Mouse (Mus musculus): Measurements from ENCODE around the gene Trim11. TPM values are rescaled to one million over a fixed set of nuclear protein-coding genes. Genes with fewer than 3 reads are reported as not detected.

Trim11 gene
- total RNA-seq, 1 experiment = 29.6 TPM

DNA sequence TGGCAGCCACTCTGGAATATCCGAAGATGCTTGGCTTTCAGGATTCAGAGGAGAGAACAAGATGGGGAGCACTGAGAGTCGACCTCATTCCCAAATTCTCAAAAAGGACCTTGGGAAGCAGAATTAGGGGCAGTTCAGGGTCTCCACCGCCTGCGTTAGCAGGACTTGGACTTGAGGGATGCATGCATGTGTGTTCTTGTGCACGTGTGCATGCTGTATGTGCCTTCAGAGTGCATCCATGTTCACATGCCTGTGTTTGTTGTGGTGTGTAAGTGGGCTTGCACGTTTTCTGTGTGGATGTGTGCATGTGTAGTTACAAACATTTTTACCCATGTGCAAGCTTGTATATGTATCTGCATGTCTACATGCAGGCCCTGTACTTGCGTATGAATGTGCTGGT is 13.7 kb upstream of the Trim11 start:
- DNase-seq (ENCODE audit: low read depth, low spot score) = no peak
- peaks cover 0 to 13% of the 10 kb centered on the region in 2 experiments; a peak in 2 of 4 replicates for H3K4me1 ChIP-seq (ENCODE audit: control insufficient read depth in 2 of 2, insufficient read depth in 2 of 2, low read length in 2 of 2, poor library complexity in 1 of 2)
- no peaks in the 10 kb centered on the region for H3K9me3 ChIP-seq (ENCODE audit: control insufficient read depth, insufficient read depth, low read depth, low read length)
- in situ Hi-C loops (cut with MboI; ENCODE audit: low sequenced_read_pairs in 2 of 2, unreplicated experiment in 2 of 2) = no loop called here
- H3K9ac ChIP-seq (ENCODE audit: insufficient read depth, low read depth, low read length, poor library complexity, severe bottlenecking) = no peak overlapping the region
- no peak overlapping the region for H3K27ac ChIP-seq (ENCODE audit: insufficient read depth, low read depth, low read length, poor library complexity, severe bottlenecking)
- TF ChIP-seq CHD2 (IDR thresholded peaks at IDR 0.05; ENCODE audit: low read depth, low read length) (no peak), HCFC1 (IDR thresholded peaks at IDR 0.05; ENCODE audit: borderline replicate concordance, insufficient read depth, low read length) (no peak)
- no peak overlapping the region for H3K4me3 ChIP-seq (ENCODE audit: insufficient read depth in 1 of 2, low read depth in 1 of 2, low read length in 2 of 2, poor library complexity in 1 of 2, severe bottlenecking in 1 of 2)
- H3K36me3 ChIP-seq (ENCODE audit: control insufficient read depth, insufficient read depth, low read length, poor library complexity, severe bottlenecking) = no peaks in the 10 kb centered on the region

DNA sequence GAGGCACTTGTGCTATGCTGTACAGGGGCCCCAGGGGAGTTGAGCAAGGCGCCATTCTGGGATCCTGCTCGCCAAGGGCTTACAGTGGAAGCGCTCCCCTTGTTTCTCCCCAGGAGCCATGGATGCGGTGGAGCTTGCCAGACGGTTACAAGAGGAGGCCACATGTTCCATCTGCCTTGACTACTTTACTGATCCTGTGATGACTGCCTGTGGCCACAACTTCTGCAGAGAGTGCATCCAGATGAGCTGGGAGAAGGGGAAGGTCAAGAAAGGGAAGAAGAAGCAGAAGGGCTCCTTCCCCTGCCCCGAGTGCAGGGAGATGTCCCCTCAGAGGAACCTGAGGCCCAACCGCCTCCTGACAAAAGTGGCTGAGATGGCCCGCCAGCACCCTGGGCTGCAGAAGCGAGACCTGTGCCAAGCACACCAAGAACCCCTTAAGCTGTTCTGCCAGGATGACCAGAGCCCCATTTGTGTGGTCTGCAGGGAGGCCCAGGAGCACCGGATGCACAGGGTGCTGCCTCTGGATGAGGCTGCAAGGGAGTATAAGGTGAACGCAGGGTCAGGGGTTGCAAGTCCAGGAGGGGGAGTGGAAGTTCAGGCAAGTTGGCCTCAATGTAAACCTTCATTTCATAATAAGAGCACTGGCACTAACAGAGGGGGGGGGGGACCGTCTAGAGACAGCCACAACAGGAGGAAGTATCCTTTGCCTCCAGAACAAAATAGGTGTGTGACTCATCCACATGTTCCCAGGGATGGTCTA is 12.7 kb upstream of the Trim11 start:
- Histone ChIP-seq H3K9ac (ENCODE audit: insufficient read depth, low read depth, low read length, poor library complexity, severe bottlenecking) (no peak overlapping the region), H3K4me1 (ENCODE audit: control insufficient read depth in 2 of 2, insufficient read depth in 2 of 2, low read length in 2 of 2, poor library complexity in 1 of 2) (peaks cover 0 to 15% of the 10 kb centered on the region in 2 experiments; a peak in 2 of 4 replicates), H3K9me3 (ENCODE audit: control insufficient read depth, insufficient read depth, low read depth, low read length) (no peaks in the 10 kb centered on the region), H3K27ac (ENCODE audit: insufficient read depth, low read depth, low read length, poor library complexity, severe bottlenecking) (no peak overlapping the region), H3K36me3 (ENCODE audit: control insufficient read depth, insufficient read depth, low read length, poor library complexity, severe bottlenecking) (no peaks in the 10 kb centered on the region), H3K4me3 (ENCODE audit: insufficient read depth in 1 of 2, low read depth in 1 of 2, low read length in 2 of 2, poor library complexity in 1 of 2, severe bottlenecking in 1 of 2) (peak overlapping the region in 1 of 2 experiments; percentile 50; a peak in 1 of 4 replicates)
- in situ Hi-C loops (cut with MboI; ENCODE audit: low sequenced_read_pairs in 2 of 2, unreplicated experiment in 2 of 2) = no loop called here
- DNase-seq (ENCODE audit: low read depth, low spot score) = no peak
- TF ChIP-seq HCFC1 (IDR thresholded peaks at IDR 0.05; ENCODE audit: borderline replicate concordance, insufficient read depth, low read length) (0 out of 2 replicates have a peak, but pooled peaks have one; percentile 21), ZC3H11A (IDR thresholded peaks at IDR 0.05; ENCODE audit: borderline replicate concordance, low read depth, low read length) (peak; percentile 24; the same call in 1 of the 2 replicates), MAFK (IDR thresholded peaks at IDR 0.05; ENCODE audit: insufficient read depth, low read depth, low read length) (no peak), ZNF384 (IDR thresholded peaks at IDR 0.05; ENCODE audit: low read depth, low read length) (no peak), CHD2 (IDR thresholded peaks at IDR 0.05; ENCODE audit: low read depth, low read length) (no peak)

DNA sequence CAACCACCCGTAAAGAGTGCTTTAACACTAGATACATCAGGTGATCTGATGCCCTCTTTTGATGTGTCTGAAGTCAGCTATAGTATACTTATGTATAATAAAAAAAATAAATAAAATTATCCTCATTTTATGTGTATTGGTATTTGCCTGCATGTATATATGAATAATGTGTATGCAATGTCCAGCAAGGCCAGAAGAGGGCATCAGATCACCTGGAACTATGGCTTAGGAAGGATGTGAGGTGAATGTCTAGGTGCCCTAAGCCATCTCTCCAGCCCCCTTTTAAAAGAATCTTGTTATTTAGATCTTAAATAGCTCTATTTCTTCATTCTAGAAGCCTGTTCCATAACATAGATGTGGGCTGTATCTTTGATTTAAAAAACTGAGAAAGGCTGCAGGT is 10.5 kb upstream of the Trim11 start:
- TF ChIP-seq CHD2 (IDR thresholded peaks at IDR 0.05; ENCODE audit: low read depth, low read length) (no peak), HCFC1 (IDR thresholded peaks at IDR 0.05; ENCODE audit: borderline replicate concordance, insufficient read depth, low read length) (no peak), MAFK (IDR thresholded peaks at IDR 0.05; ENCODE audit: insufficient read depth, low read depth, low read length) (no peak), ZC3H11A (IDR thresholded peaks at IDR 0.05; ENCODE audit: borderline replicate concordance, low read depth, low read length) (no peak), ZNF384 (IDR thresholded peaks at IDR 0.05; ENCODE audit: low read depth, low read length) (no peak)
- H3K27ac ChIP-seq (ENCODE audit: insufficient read depth, low read depth, low read length, poor library complexity, severe bottlenecking) = no peak overlapping the region
- H3K9ac ChIP-seq (ENCODE audit: insufficient read depth, low read depth, low read length, poor library complexity, severe bottlenecking) = no peak overlapping the region
- no peak overlapping the region for H3K4me3 ChIP-seq (ENCODE audit: insufficient read depth in 1 of 2, low read depth in 1 of 2, low read length in 2 of 2, poor library complexity in 1 of 2, severe bottlenecking in 1 of 2)
- peaks cover 2 to 24% of the 10 kb centered on the region in 2 experiments; a peak in 2 of 4 replicates for H3K4me1 ChIP-seq (ENCODE audit: control insufficient read depth in 2 of 2, insufficient read depth in 2 of 2, low read length in 2 of 2, poor library complexity in 1 of 2)
- H3K9me3 ChIP-seq (ENCODE audit: control insufficient read depth, insufficient read depth, low read depth, low read length) = no peaks in the 10 kb centered on the region
- no peaks in the 10 kb centered on the region for H3K36me3 ChIP-seq (ENCODE audit: control insufficient read depth, insufficient read depth, low read length, poor library complexity, severe bottlenecking)
- in situ Hi-C loops (cut with MboI; ENCODE audit: low sequenced_read_pairs in 2 of 2, unreplicated experiment in 2 of 2) = no loop called here
- no peak for DNase-seq (ENCODE audit: low read depth, low spot score)

DNA sequence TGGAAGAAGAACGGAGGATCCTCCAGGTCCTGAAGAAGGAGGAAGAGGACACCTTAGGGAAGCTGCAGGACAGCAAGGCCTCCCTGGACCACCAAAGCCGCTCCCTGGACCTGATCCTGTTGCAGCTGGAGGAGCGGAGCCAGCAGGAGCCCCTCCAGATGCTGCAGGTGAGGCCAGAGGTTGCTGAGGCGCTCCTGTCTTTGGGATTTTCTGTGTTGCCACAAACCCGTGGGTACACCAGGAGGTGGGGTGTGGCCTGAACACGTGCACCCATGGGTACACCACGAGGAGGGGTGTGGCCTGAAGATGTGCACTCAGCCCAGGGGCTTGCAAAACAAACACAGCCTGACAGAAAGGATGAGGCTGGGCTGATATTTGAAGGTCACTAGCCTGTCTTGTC is 9.3 kb upstream of the Trim11 start:
- H3K36me3 ChIP-seq (ENCODE audit: control insufficient read depth, insufficient read depth, low read length, poor library complexity, severe bottlenecking) = no peaks in the 10 kb centered on the region
- no peak overlapping the region for H3K27ac ChIP-seq (ENCODE audit: insufficient read depth, low read depth, low read length, poor library complexity, severe bottlenecking)
- H3K9ac ChIP-seq (ENCODE audit: insufficient read depth, low read depth, low read length, poor library complexity, severe bottlenecking) = no peak overlapping the region
- in situ Hi-C loops (cut with MboI; ENCODE audit: low sequenced_read_pairs in 2 of 2, unreplicated experiment in 2 of 2) = no loop called here
- no peak for TF ChIP-seq ZNF384 (IDR thresholded peaks at IDR 0.05; ENCODE audit: low read depth, low read length)
- TF ChIP-seq CHD2 (IDR thresholded peaks at IDR 0.05; ENCODE audit: low read depth, low read length) = no peak
- peaks cover 2 to 24% of the 10 kb centered on the region in 2 experiments; a peak in 2 of 4 replicates for H3K4me1 ChIP-seq (ENCODE audit: control insufficient read depth in 2 of 2, insufficient read depth in 2 of 2, low read length in 2 of 2, poor library complexity in 1 of 2)
- no peak for DNase-seq (ENCODE audit: low read depth, low spot score)
- no peaks in the 10 kb centered on the region for H3K9me3 ChIP-seq (ENCODE audit: control insufficient read depth, insufficient read depth, low read depth, low read length)
- H3K4me3 ChIP-seq (ENCODE audit: insufficient read depth in 1 of 2, low read depth in 1 of 2, low read length in 2 of 2, poor library complexity in 1 of 2, severe bottlenecking in 1 of 2) = no peak overlapping the region

DNA sequence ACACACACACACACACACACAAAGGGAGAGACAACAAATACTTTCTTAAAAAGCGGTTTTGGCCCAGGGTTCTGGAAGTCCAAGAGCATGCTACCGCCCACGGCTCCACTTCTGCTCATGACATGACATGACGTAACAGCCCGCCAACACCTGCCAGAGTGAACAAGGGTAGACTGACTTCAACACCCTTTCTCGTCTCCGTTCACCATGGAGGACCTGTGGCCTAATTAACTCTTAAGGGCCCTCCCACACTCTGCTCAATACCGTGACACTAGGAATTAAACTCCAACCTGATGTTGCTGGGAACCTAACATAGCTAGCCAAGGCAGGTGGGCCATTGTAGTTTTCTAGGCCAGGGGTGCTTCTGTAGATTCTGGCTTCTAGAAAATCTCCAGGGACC is 8.9 kb upstream of the Trim11 start:
- TF ChIP-seq ZC3H11A (IDR thresholded peaks at IDR 0.05; ENCODE audit: borderline replicate concordance, low read depth, low read length) (no peak), HCFC1 (IDR thresholded peaks at IDR 0.05; ENCODE audit: borderline replicate concordance, insufficient read depth, low read length) (no peak), MAFK (IDR thresholded peaks at IDR 0.05; ENCODE audit: insufficient read depth, low read depth, low read length) (no peak), CHD2 (IDR thresholded peaks at IDR 0.05; ENCODE audit: low read depth, low read length) (no peak), ZNF384 (IDR thresholded peaks at IDR 0.05; ENCODE audit: low read depth, low read length) (no peak)
- in situ Hi-C loops (cut with MboI; ENCODE audit: low sequenced_read_pairs in 2 of 2, unreplicated experiment in 2 of 2) = no loop called here
- H3K36me3 ChIP-seq (ENCODE audit: control insufficient read depth, insufficient read depth, low read length, poor library complexity, severe bottlenecking) = no peaks in the 10 kb centered on the region

More for the DNA sequence above, 8.9 kb upstream of the Trim11 start:
- H3K9ac ChIP-seq (ENCODE audit: insufficient read depth, low read depth, low read length, poor library complexity, severe bottlenecking) = no peak overlapping the region
- H3K4me3 ChIP-seq (ENCODE audit: insufficient read depth in 1 of 2, low read depth in 1 of 2, low read length in 2 of 2, poor library complexity in 1 of 2, severe bottlenecking in 1 of 2) = no peak overlapping the region
- no peak for DNase-seq (ENCODE audit: low read depth, low spot score)
- H3K9me3 ChIP-seq (ENCODE audit: control insufficient read depth, insufficient read depth, low read depth, low read length) = no peaks in the 10 kb centered on the region
- H3K4me1 ChIP-seq (ENCODE audit: control insufficient read depth in 2 of 2, insufficient read depth in 2 of 2, low read length in 2 of 2, poor library complexity in 1 of 2) = peaks cover 2 to 24% of the 10 kb centered on the region in 2 experiments; a peak in 2 of 4 replicates
- no peak overlapping the region for H3K27ac ChIP-seq (ENCODE audit: insufficient read depth, low read depth, low read length, poor library complexity, severe bottlenecking)

Measured in ES-E14 (cell line).